Mouse (Mus musculus) cerebellum, adult 11-12 months (tissue): ENCODE measurements around the gene Ncoa1.
"Not testable (repeated sequence)": the region's sequence is repeated elsewhere in the genome, so short reads cannot be mapped to it uniquely, and the experiment has no call there.

Experiments used
- DNase-seq: peaks from one replicate; pipeline ENCODE4 v3.0.0; 2022

The Ncoa1 gene

DNA sequence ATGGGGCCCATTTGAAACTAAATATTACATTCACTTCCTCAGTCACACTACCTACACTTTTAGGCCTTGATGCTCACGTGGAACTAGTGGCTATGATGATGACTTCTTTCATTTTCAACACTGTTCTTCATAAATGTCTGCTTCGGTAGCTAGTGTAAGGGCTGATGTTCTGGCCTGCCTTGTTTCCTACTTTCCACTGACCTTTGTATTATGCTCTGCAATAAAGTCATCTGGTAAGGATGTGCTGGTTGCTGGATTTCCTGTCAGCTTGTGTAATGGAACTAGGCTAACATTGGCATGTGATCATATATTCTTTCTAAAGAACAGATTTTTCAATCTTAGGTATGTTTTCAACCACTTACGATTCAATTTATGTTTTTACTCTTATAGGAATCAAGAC is 177.7 kb downstream of the Ncoa1 start:
- DNase-seq: no peak

DNA sequence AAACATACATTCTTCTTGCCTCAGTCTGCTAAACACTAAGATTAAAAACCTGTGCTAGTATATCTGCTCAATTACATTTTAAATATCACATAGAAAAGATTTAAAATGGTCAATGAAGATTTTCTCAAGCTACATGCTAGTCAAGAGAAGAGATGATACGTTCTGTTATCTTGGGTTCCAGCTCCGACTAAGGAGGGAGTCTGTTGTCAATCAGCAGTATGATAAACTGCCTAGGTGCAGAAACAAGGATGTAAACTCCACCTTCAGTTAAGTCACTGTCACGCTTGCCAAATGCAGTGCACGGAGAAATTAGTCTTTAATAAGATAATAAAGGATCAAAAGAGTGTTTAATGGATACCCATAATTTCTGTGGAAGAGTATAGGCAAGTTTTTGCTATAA is 178.4 kb downstream of the Ncoa1 start:
- no peak for DNase-seq

DNA sequence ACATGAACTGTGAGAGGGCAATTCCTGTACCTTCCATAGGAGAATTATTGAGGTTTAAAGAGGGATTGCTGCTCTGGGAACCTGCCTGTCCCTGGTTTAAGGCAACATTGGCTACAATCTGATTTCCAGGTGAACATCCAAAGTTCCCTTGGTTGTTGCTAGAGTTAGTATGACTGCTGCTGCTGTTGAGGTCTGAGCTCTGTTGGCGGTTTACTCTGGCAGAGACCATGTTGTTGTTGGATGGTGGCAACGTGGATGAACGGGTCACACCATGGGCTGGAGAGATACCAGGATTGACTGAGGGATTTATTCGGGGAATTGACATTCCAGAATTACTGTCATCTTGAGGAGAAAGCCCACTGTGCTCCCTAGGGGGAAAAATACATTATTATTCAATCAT is 181.1 kb downstream of the Ncoa1 start:
- DNase-seq: no peak

DNA sequence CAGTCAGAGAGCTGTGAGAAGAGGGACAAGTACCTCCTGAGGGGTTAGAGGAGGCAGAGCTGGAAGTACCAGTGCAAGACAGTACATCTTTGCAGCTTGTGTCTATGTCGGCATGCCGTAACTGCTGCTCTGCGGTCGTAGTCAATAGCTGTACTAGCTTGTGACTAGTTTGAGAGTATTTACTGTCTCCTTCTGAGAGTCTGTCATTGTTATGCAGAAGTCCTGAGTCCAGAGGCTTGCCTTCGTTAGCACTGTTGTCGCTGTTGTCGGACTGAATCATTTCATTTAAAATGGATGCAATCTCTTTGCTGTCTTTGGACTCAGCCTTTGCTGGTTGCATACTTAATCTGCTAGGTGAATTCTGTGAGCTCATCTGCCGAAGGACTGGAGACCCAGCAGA is 181.7 kb downstream of the Ncoa1 start:
- DNase-seq: no peak

DNA sequence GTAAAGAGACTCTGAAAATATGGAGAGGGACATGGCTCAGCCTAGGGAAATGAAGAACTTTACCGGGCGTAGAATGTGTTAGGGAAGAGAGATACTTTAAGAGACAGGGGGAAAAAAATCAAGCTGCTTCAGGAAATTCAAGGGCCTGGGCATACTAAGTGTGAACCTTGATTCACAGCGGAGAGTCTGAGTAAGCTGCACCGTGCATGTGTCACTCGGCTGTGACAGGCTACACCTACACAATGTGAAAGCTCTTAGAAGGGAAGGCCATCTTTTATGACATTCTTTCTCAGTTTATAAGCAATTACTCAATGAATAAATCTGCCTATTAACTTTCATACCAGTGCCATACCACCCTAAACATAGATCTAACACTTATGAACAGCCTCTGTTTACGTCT is 183.2 kb downstream of the Ncoa1 start:
- DNase-seq: no peak

DNA sequence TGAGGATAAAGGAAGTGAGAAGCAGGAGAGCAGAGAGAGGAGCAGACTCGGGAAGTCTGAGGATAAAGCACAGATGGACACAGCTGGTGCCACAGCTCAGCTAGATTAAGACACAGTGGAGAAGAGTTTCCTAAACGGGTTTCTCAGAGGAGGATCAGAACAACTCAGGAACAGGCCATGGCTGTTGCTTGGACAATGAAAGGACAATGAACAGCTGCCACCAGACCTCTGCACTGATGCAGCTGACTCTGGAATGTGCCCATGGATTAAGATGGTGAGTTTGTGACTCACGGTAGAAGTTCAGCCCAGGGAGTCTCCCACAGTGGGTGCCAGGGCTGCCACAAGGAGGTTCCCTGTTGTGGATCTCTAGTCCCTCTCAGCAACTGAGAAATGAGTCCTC is 191.8 kb downstream of the Ncoa1 start:
- no peak for DNase-seq

DNA sequence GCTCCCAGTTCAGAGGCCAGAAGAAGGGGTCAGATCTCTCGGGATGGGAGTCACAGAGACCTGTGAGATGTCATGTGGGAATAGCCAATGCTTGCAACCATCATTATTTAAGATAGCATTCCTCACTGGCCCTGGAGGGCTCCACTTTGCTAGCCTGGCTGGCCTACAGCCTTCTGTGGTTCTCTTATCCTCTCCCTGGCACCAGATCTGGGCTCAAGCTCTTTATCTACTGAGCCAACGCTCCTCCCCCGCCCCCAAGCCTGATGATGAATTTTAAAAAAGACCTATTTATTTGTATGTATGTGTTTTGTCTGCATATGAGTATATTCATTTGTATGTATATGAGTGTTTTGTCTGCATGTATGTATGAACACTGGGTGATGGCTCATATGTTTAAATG is 197.1 kb downstream of the Ncoa1 start:
- no peak for DNase-seq

DNA sequence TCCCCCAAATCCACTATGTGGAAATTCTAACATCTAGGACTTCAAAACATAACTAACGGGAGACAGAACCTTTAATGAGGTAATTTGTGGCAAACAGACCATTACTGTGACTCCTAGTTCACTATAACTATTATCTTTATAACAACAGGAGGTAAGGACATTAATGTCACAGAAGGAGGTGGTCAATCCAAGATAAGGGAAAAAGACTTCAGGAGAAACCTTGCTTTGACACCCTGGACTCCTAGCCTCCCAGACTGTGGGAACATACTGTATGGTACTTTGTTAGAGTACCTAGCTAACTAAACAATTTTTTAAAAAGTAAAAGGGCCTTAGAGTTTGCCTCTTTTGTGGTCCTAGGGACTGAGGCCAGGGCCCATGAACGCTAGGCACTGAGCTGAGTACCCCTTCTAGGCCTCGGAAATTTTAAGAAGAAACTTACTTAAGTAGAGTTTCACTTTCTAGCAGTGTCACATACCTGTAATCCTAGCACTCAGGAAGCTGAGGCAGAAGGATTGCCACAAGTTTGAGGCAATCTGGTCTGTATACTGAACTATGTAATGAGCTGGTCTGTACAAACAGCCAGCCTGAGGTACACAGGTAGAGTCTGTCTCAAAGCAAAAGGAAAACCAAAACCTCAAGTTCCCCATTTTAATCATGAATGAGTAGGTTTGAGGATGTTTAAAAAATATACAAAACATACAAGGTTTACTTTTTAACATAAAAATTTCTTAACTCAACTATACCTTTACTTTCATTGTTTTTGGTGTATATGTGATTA is 197.8 kb downstream of the Ncoa1 start:
- no peak for DNase-seq

DNA sequence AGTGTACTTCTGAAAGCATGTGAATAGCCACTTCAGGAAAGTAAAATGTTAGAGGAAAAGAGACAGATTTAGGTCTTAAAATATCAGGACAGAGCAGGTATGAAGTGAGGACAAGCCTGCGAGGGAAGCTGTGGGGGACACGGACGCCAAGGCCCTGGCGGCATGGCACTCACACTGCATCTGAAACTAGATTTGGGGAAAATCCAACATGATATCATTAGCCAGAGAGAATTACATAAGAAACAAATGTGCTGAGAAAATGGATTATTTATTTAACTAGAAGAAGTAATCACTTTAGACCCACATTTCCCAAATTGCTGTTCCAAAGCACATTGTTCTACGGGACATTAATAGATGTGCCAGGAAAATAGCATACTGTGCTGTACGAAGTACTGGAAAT is 205.9 kb downstream of the Ncoa1 start:
- DNase-seq: peak; percentile 41

DNA sequence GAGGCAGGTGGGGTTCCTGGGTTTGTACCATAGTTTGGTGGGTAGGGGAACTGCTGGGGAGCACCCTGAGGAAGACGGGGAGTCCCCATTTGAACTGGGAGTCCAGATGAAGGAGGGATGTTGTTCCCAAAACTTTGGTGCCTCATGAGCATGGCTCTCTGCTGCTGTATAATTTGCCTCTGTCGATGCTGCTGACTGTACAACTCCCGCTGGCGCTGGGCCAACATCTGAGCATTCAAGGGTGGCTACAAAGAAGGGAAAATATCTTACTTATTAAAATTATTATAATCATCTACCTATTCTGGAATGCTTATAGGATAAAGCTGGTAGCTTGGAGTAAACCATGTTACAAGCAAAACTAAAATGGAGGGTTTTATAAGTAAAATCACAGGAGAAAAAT is 209.2 kb downstream of the Ncoa1 start:
- no peak for DNase-seq

DNA sequence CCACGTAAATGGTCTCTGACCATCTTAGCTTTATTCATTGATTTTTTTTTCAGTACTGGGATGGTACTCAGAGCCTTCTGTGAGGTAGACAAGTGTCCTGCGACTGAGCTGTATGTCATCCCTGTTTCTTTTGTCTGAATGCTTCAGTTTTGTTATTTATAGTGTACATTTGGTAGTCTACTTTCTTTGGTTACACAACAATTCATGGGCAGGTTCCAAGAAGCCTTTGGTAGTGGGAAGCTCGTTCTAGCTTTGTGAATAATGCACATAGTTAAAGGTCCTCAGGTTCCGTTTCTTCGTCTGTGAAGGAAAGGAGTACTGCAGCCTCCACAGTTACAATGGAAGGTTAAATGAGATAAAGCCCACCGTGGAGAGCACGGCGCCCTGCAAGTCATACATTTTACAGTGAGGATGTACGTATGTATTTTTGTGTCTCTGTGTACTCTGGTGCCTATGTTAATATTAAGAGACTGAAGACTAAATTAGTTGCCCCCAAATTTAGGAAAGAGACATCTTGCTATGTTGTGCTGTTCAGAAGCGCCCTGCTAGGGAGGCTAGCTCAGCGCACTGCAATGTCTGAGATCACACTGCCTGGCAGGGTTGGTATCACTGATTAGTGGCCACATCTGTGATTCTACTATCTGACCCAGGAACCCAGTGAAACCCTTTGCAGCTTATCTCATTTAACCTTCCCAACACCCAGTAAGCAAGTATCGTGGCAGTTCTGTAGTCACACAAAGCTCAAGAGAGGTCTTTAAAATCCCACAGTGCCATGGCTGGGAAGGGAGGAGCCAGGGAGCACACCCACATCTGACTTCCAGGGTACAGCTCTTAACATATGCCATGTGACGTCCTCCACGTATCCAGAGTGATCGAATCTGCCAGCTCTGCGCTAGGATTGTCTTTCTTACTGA is 224.0 kb downstream of the Ncoa1 start:
- DNase-seq: no peak

DNA sequence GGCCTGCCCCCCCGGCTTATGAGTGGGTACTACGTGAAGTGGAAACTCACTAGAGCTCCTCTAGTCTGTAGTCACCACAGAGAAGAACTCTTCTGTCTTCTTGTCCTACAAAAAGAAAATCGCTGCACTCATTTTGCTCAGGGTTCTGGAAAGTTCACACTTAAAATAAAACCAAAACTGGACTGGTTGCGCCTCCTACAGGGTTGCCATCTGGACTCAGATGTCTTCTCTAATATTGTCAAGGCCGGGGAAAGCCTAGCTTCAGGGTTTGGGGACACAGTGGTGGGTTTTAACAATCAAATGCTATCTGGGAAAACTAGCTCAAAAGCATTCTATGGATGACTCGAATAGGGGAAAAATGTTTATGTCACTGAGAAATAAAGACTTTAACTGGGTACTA is 227.2 kb downstream of the Ncoa1 start:
- DNase-seq: peak; percentile 59

DNA sequence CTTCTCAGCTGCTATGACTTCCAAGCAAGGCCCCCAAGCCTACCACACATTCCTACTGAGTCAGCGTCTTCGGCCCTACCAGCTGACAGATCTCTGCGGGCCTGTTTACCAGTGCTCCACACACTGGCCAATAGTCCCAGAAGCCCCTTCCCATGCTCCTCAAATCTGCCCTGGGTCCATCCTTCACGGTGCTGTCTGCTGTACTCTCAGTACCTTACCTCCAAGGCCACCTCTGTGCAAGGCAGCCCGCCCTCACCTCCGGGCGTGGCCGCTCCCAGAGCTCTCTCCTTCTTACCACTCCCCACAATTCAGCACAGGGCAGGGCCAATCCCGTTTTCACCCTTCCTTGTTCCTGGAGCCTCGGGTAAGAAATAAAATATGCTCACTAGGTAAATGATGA is 231.2 kb downstream of the Ncoa1 start:
- no peak for DNase-seq

DNA sequence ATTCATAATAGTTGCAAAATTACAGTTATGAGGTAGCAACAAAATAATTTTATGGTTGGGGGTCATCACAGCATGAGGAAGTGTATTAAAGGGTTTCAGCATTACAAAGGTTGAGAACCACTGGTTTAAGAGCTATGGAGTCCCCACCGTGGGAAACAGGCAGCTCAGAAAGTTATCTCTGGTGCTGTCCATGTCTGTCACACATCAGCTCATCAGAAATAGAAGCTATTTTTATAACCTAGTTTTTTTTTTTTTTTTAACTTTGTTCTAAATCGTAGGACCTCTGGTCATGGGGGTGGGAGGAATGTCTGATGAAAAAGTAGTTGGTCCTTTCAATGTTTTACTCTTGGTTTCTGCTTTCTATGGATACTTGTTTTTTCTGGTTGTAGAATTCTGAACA is 233.2 kb downstream of the Ncoa1 start:
- DNase-seq: no peak

DNA sequence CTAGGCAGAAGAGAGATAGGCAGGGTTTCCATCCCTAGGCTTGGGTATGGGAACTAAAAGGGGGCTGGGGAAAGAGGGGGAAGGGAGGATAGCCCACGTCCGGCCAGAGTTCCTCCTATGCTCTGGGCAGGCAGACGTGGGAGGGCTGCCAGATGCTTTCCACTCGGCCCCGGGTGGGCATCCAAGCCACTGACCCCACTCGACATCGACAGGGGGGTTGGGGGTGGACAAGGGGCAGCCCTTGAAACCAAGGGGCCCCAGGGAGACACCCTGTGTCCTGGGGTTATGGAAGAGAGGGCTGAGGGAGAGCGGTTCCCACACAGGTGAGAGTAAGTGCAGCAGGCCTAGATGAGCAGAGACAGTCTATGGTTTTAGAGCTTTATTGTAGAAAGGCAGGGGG is 236.7 kb downstream of the Ncoa1 start:
- DNase-seq: not testable (repeated sequence)

DNA sequence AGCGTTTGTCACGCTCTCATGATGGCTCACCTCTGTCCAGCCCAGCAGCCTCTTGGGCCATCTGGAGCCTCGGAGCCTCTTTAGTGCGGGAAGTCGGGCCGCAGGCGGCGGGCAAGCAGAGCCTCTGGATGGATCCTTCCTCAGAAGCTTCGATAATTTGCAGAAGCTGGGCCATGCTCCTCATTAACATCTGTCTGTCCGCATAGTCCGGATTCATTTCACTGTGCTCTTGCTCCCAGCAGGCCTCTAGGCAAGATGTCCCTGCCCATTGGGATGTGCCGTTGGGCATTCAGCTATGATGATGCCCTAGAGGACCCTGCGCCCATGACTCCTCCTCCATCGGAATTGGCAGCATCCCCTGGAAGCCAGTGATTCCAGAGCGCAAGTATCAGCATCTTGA is 239.5 kb downstream of the Ncoa1 start:
- DNase-seq: no peak

DNA sequence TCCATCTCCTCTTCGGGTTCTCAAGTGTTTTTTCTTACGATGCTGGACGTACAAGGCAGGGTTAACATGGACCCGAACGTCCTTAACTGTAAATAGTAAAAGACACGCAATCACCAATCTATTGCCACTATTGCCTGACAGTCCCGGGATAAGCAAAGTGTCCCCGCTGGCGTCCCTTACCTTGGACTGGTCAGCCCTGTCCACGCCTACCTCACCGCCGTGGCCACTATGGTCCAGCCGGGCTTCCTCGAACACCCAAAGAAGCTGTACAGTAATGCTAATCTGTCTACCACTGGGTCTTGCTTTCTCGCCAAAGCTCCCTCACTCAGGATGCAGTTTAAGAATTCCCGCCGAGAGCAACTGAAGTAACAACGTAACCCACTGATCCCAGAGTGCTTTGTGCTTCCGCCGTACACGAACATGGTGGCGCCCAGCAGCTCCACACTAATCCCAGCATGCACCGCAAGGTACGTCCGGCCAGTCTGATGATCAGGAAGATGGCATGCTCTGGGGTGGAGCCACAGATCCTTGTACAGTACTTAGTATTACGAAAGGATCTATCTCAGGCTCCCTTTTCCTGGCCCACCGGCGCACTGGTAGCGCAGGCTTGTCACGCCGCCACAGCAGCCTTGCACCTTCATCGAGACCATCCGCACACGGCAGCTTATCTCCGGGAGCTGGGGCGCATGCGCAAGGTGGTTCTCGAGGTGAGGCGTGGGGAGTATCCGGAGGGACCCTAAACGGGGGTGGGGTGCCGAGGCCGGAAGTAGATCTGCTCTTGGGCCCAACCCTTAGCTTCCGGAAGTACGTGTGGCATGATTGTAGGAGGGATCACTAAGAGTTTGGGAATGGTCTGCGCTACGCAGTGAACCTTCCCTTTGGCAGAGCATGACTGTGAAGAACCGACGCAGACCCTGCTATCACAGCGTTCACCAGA is 243.1 kb downstream of the Ncoa1 start, which contains the start of the genes Ptrhd1 and Cenpo:
Ptrhd1 (plus strand) TSS at position 456 of the 937 bp plus-strand sequence.
Cenpo (minus strand) TSS at position 723 of the 937 bp plus-strand sequence.
- DNase-seq: peak; percentile 97

DNA sequence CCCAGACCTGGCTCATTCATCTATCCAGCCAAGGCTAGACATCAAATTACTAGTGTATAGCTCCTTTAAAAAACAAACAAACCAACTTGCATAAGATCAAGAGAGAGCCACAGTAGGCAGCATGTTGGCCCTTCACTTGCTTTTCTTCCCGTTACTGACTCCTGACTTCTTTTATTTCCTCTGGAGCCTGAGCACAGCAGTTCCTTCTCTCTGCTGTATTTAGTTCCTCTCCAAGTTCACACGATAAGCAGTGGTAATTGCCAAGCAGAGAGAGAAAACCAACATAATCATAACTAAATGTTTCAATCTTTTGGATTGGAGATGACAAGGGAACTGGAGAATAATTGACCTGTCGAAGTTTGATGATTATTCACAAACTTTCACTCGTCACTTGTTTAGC is 244.2 kb downstream of the Ncoa1 start:
- no peak for DNase-seq

DNA sequence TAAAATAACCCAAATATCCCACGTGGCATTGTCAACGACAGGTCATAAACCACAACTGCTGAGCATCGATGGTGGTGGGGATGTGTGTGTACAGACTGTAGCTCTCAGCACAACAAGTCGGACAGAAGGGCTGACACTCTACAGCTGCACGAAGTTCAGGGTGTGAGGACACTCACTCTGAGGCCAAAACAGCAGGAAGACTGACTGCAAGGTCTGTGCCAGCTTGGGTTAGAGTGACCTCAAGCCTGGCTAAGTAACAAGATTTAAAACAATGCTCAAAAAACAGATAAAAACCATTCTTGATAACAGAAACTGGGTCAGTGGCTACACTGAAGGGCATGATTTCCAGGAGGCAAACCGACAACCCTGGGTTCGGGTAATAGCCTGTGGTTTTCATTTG is 246.8 kb downstream of the Ncoa1 start:
- no peak for DNase-seq

DNA sequence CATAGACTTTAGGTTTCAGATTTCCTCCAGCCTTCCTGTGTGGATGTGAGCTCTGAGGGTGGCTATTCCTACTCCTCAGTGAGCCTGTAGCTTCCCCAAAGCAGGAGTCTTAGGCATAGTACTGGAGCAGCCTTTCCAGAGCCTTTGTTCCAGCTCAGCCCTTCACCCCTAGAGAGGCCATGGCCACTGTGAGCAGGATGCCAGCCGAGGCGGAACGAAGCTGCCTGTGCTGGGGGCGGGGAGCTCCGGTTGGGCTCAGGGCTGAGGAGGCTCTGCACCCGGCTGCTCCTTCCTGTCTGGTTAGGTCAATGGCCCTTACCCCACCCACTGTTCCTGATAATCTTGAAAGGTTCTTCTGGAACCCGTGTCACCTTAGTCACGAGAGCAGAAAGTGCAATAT is 264.1 kb downstream of the Ncoa1 start:
- peak; percentile 7 for DNase-seq

DNA sequence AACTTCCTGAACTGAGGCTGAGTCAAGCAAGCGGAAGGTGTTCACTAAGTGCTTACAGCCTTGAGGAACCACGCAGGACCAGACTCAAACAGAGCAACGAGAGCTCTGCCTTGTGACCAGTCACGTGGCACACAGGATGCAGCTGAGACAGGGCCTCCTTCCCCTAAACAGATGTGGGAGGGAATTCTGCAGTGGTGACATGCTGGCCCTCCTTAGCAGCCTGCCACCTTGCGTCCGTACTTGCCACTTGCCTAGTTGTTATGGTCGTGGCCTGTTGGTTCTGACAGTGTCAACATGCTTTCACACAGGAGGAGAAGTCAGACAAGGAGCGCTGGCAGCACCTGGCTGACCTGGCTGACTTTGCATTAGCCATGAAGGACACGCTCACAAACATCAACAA is 265.8 kb downstream of the Ncoa1 start:
- DNase-seq: no peak

DNA sequence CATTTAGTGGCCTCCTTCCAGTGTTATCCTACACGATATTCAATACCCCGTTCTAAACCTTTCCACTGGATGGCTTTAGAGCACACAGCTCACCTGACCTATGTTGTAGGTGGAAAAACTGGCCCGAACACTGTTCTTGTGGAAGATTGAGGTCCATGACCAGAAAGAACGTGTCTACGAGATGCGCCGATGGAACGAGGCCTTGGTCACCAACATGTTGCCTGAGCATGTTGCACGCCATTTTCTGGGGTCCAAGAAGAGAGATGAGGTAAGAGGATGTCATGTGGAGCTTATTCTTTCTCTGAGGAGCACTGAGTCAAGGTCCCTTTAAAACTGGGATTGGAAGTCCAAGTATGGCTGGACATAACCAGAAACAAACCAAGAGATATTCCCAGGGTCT is 267.8 kb downstream of the Ncoa1 start:
- DNase-seq: no peak
